Mouse (Mus musculus) liver, embryonic 14.5 days (tissue): ENCODE results near the gene Gm4884. TPM values are rescaled to one million over a fixed set of nuclear protein-coding genes. Genes with fewer than 3 reads are reported as not detected.
"Not testable (repeated sequence)": the region's sequence is repeated elsewhere in the genome, so short reads cannot be mapped to it uniquely, and the experiment has no call there.

Experiments used
- ATAC-seq: fragments of 200-750 bp; cut with Nextera tagmentation; 2 replicates; pipeline ENCODE4 v1.8.0; 2017; ENCODE audit warnings: moderate number of reproducible peaks, mild to moderate bottlenecking, moderate library complexity; ENCODE audit not compliant: insufficient read depth
- DNase-seq, 3 experiments: peaks; one replicate each; pipeline ENCODE4 v3.0.0-alpha.2; 2012 to 2013; ENCODE audit warnings: low read depth in 3 of 3, low spot score in 3 of 3
- H3K27ac ChIP-seq: fragments of 300-500 bp; sonication (generic); 2 replicates; pipeline ENCODE4 v1.5.1; 2014; ENCODE audit warnings: moderate library complexity, mild to moderate bottlenecking, control low read depth, inconsistent platforms
- H3K27me3 ChIP-seq: fragments of 300-500 bp; sonication (generic); 2 replicates; pipeline ENCODE4 v1.6.1; 2014; ENCODE audit warnings: mild to moderate bottlenecking, low read length, moderate library complexity; ENCODE audit not compliant: control insufficient read depth, insufficient read depth
- H3K36me3 ChIP-seq: fragments of 300-500 bp; sonication (generic); replicated peaks from 2 replicates; pipeline ENCODE4 v1.6.1; 2014; ENCODE audit warnings: low read depth; ENCODE audit not compliant: control insufficient read depth, insufficient read depth
- H3K4me1 ChIP-seq, 2 experiments: fragments of 200-500 bp in 1 of 2; fragments of 300-500 bp in 1 of 2; sonication (generic) in 1 of 2; replicated peaks; 2 replicates each; pipeline ENCODE4 v1.6.1; 2012 to 2014; ENCODE audit warnings: antibody characterized with exemption in 1 of 2, inconsistent platforms in 1 of 2, low read length in 1 of 2; ENCODE audit not compliant: control insufficient read depth in 2 of 2, insufficient read depth in 2 of 2
- H3K4me2 ChIP-seq: fragments of 300-500 bp; sonication (generic); 2 replicates; pipeline ENCODE4 v1.6.1; 2014; ENCODE audit warnings: low read depth, mild to moderate bottlenecking, control low read depth, moderate library complexity
- H3K4me3 ChIP-seq, 2 experiments: fragments of 200-500 bp in 1 of 2; fragments of 300-500 bp in 1 of 2; sonication (generic) in 1 of 2; 2 replicates each; pipeline ENCODE4 v1.5.1; 2012 to 2014; ENCODE audit warnings: low read depth in 2 of 2, low read length in 2 of 2, mild to moderate bottlenecking in 2 of 2, control low read depth in 1 of 2, inconsistent platforms in 1 of 2, moderate library complexity in 1 of 2; ENCODE audit not compliant: insufficient read depth in 1 of 2
- H3K9ac ChIP-seq: fragments of 300-500 bp; sonication (generic); replicated peaks from 2 replicates; pipeline ENCODE4 v1.6.1; 2014; ENCODE audit warnings: mild to moderate bottlenecking, control low read depth, moderate library complexity
- H3K9me3 ChIP-seq: fragments of 300-500 bp; sonication (generic); 2 replicates; pipeline ENCODE4 v1.6.1; 2016; ENCODE audit warnings: low read length, mixed read lengths; ENCODE audit not compliant: control insufficient read depth
- EP300 ChIP-seq: IDR thresholded peaks from 2 replicates; pipeline ENCODE4 v1.6.1; 2016; ENCODE audit warnings: antibody characterized with exemption, low read depth
- WGBS: fragments of 180-500 bp; shearing (Covaris S2); extraction: QIAGEN DNeasy Blood & Tissue Kit; methylation state at CpG from one replicate; pipeline ENCODE4 v1.1.7; 2014; ENCODE audit not compliant: insufficient replicate concordance; 5-methylcytosine and 5-hydroxymethylcytosine counted together
- polyA plus RNA-seq, 2 experiments: library from polyadenylated mRNA; depleted of rRNA in 1 of 2; stranded (reverse) in 1 of 2; unstranded in 1 of 2; fragments of >200 nt; fragmentation: Nextera tagmentation in 1 of 2; extraction: Ambion mirVana in 1 of 2; gene quantifications; 2 replicates each; pipeline versions ENCODE4 v1.2.1 to v1.2.3; 2012 to 2014

Gm4884 gene
- polyA plus RNA-seq (2012; rRNA removed): not detected in 2 replicates
- not detected in 2 replicates for polyA plus RNA-seq (2014; fragmentation: Nextera tagmentation; extraction: Ambion mirVana)

- not testable (repeated sequence) for H3K27ac ChIP-seq, H3K9me3 ChIP-seq, ATAC-seq, DNase-seq, H3K4me1 ChIP-seq, H3K9ac ChIP-seq, H3K27me3 ChIP-seq, H3K4me3 ChIP-seq, H3K4me2 ChIP-seq, H3K36me3 ChIP-seq
- WGBS: 48% methylated on average over 1 of the region's 1 CpGs
These were observed at the start of gene Gm4884 for GRCm38 (mm10) chr7:41032419-41032818. Gene Gm4884, plus strand, starts transcription at chr7:41032719.

- no peaks in the 10 kb centered on the region for H3K9me3 ChIP-seq
- no peaks in the 10 kb centered on the region for H3K36me3 ChIP-seq
- H3K4me2 ChIP-seq: no peak within 1 kb of the TSS
- H3K9ac ChIP-seq: no peak within 1 kb of the TSS
- ATAC-seq: no peak
- H3K4me1 ChIP-seq: no peaks in the 10 kb centered on the region
- H3K4me3 ChIP-seq: no peak within 1 kb of the TSS
- TF ChIP-seq EP300: no peak
- no peak for DNase-seq
- WGBS: 63% methylated on average over 1 of the region's 1 CpGs
- no peaks in the 10 kb centered on the region for H3K27me3 ChIP-seq
- H3K27ac ChIP-seq: no peak within 1 kb of the TSS
These were observed 45.3 kb upstream of the Gm4884 start, which contains the start of gene 4930433I11Rik for GRCm38 (mm10) chr7:40987243-40987642. Gene 4930433I11Rik, plus strand, starts transcription at chr7:40987543.

- not testable (repeated sequence) for H3K27ac ChIP-seq, DNase-seq, H3K9ac ChIP-seq, H3K4me1 ChIP-seq, H3K4me2 ChIP-seq, H3K4me3 ChIP-seq, H3K9me3 ChIP-seq, H3K36me3 ChIP-seq, ATAC-seq, H3K27me3 ChIP-seq
- WGBS: 40% methylated on average over 3 of the region's 3 CpGs
These were observed 11.5 kb downstream of the Gm4884 start for GRCm38 (mm10) chr7:41044058-41044457.

Other genes starting within 250 kb of the Gm4884 start
- 0.07 and 0.09 TPM in 2 replicates for gene Vstm2b, start 134.4 kb upstream of the Gm4884 start, polyA plus RNA-seq (2012; rRNA removed)
- gene Vstm2b, start 134.4 kb upstream of the Gm4884 start, polyA plus RNA-seq (2014; fragmentation: Nextera tagmentation; extraction: Ambion mirVana): 0.09 TPM in 1 of 2 replicates, not detected in the other
- not detected in 2 replicates for gene 4930433I11Rik, start 45.2 kb upstream of the Gm4884 start, polyA plus RNA-seq (2012; rRNA removed)
- not detected in 2 replicates for gene 4930433I11Rik, start 45.2 kb upstream of the Gm4884 start, polyA plus RNA-seq (2014; fragmentation: Nextera tagmentation; extraction: Ambion mirVana)
- not detected in 2 replicates for gene Gm5592, start 121.1 kb downstream of the Gm4884 start, polyA plus RNA-seq (2012; rRNA removed)
- not detected in 2 replicates for gene Gm5592, start 121.1 kb downstream of the Gm4884 start, polyA plus RNA-seq (2014; fragmentation: Nextera tagmentation; extraction: Ambion mirVana)